Mouse (Mus musculus) ES-E14 (cell line): ENCODE data around the gene Spc25.

Experiments used
- MAFK ChIP-seq: IDR thresholded peaks from 2 replicates; pipeline ENCODE4 v1.6.1; 2014; ENCODE audit warnings: mild to moderate bottlenecking, low read depth, low read length, inconsistent platforms; ENCODE audit not compliant: insufficient read depth
- ZNF384 ChIP-seq: IDR thresholded peaks from 2 replicates; pipeline ENCODE4 v1.6.1; 2012; ENCODE audit warnings: low read depth, low read length, inconsistent platforms

DNA sequence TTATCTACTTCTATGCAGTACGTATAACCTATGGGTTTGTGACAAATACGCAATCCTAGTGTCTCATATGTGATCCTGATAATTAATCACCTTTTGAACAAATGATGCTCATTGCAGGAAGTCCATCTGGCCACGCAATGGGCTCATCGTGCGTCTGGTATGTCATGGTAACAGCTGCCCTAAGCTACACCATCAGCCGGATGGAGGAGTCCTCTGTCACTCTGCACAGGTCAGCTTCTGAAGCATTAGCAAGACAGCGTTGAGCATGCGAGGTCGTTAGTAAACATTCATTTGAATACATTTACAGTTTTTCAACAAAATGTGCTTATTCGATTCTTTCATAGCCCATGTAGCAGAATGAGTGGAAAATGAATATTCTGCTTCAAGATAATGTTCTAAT, 16.8 kb upstream of the Spc25 start:
- TF ChIP-seq ZNF384 (no peak), MAFK (no peak)
